Mouse (Mus musculus) left cerebral cortex, postnatal 36 days (tissue): ENCODE results near the gene Gm13271. TPM values are rescaled to one million over a fixed set of nuclear protein-coding genes. Genes with fewer than 3 reads are reported as not detected.
"Not testable (repeated sequence)": the region's sequence is repeated elsewhere in the genome, so short reads cannot be mapped to it uniquely, and the experiment has no call there.

ENCODE experiments used
- DNase-seq, 2 experiments: peaks; one replicate each; pipeline ENCODE4 v3.0.0; 2021 to 2022; ENCODE audit warnings: low spot score in 2 of 2, mixed read lengths in 1 of 2
- intact Hi-C: fragments of 180-260 bp; cut with DNase I; formaldehyde crosslinking; loops from one replicate; pipeline ENCODE4 v1.15.1; 2025
- total RNA-seq, 2 experiments: library from RNA; stranded (reverse); gene quantifications; 2 replicates each; pipeline ENCODE4 v1.2.3; 2021

Gm13271 gene
- total RNA-seq, 2 experiments from 2014 or later = not detected

- DNase-seq, intact Hi-C loops: not testable (repeated sequence)
Measured at GRCm38 (mm10) chr4:88758751-88759150, 4.1 kb downstream of the Gm13271 start.

GRCm38 (mm10) chr4:88759610-88760268 lies 5.1 kb downstream of the Gm13271 start, which contains the start of gene Gm13283:
Gene Gm13283, plus strand, starts transcription at chr4:88760119.
- DNase-seq = peak in 1 of 2 experiments; percentile 21
- intact Hi-C loops = not testable (repeated sequence)

- intact Hi-C loops = not testable (repeated sequence)
- peak; percentile 50 to 52 for DNase-seq
Measured at GRCm38 (mm10) chr4:88760431-88760830, 5.8 kb downstream of the Gm13271 start.

- intact Hi-C loops = not testable (repeated sequence)
- peak; percentile 62 to 68 for DNase-seq
Measured at GRCm38 (mm10) chr4:88761776-88762175, 7.1 kb downstream of the Gm13271 start.

- intact Hi-C loops, DNase-seq: not testable (repeated sequence)
Measured at GRCm38 (mm10) chr4:88762341-88762740, 7.7 kb downstream of the Gm13271 start.

- DNase-seq, intact Hi-C loops: not testable (repeated sequence)
Measured at GRCm38 (mm10) chr4:88763384-88764018, 8.8 kb downstream of the Gm13271 start.

GRCm38 (mm10) chr4:88773534-88773933 lies 18.9 kb downstream of the Gm13271 start, which contains the start of gene Gm13290:
Gene Gm13290, plus strand, starts transcription at chr4:88773834.
- intact Hi-C loops, DNase-seq: not testable (repeated sequence)

GRCm38 (mm10) chr4:88776622-88777021 lies 22.0 kb downstream of the Gm13271 start, which contains the start of gene Gm13289:
Gene Gm13289, plus strand, starts transcription at chr4:88776922.
- DNase-seq, intact Hi-C loops: not testable (repeated sequence)

GRCm38 (mm10) chr4:88779550-88779949 lies 24.9 kb downstream of the Gm13271 start, which contains the start of gene Gm13272:
Gene Gm13272, plus strand, starts transcription at chr4:88779850.
- DNase-seq, intact Hi-C loops: not testable (repeated sequence)

- intact Hi-C loops, DNase-seq: not testable (repeated sequence)
Measured at GRCm38 (mm10) chr4:88780320-88780719, 25.7 kb downstream of the Gm13271 start.

- DNase-seq, intact Hi-C loops: not testable (repeated sequence)
Measured at GRCm38 (mm10) chr4:88781831-88782230, 27.2 kb downstream of the Gm13271 start, which contains the start of gene Ifnz. Gene Ifnz, plus strand, starts transcription at chr4:88782131.

- DNase-seq, intact Hi-C loops: not testable (repeated sequence)
Measured at GRCm38 (mm10) chr4:88782335-88782734, 27.7 kb downstream of the Gm13271 start.

GRCm38 (mm10) chr4:88785409-88785808 lies 30.7 kb downstream of the Gm13271 start, which contains the start of gene Gm13276:
Gene Gm13276, plus strand, starts transcription at chr4:88785709.
- intact Hi-C loops, DNase-seq: not testable (repeated sequence)

GRCm38 (mm10) chr4:88788402-88788801 lies 33.7 kb downstream of the Gm13271 start, which contains the start of gene Gm13277:
Gene Gm13277, plus strand, starts transcription at chr4:88788632.
- intact Hi-C loops = not testable (repeated sequence)
- peak; percentile 40 to 53 for DNase-seq

GRCm38 (mm10) chr4:88791250-88791649 lies 36.6 kb downstream of the Gm13271 start, which contains the start of gene Gm13278:
Gene Gm13278, plus strand, starts transcription at chr4:88791550.
- intact Hi-C loops, DNase-seq: not testable (repeated sequence)

GRCm38 (mm10) chr4:88793936-88794675 lies 39.4 kb downstream of the Gm13271 start, which contains the start of gene Gm13275:
Gene Gm13275, plus strand, starts transcription at chr4:88794487.
- peak; percentile 57 to 59 for DNase-seq
- intact Hi-C loops = not testable (repeated sequence)

GRCm38 (mm10) chr4:88797097-88797496 lies 42.4 kb downstream of the Gm13271 start, which contains the start of gene Gm13279:
Gene Gm13279, plus strand, starts transcription at chr4:88797397.
- intact Hi-C loops, DNase-seq: not testable (repeated sequence)

GRCm38 (mm10) chr4:88799365-88799764 lies 44.7 kb downstream of the Gm13271 start, which contains the start of gene Gm13285:
Gene Gm13285, plus strand, starts transcription at chr4:88799665.
- DNase-seq, intact Hi-C loops: not testable (repeated sequence)

- intact Hi-C loops, DNase-seq: not testable (repeated sequence)
Measured at GRCm38 (mm10) chr4:88802954-88803353, 48.3 kb downstream of the Gm13271 start, which contains the start of gene Gm13287. Gene Gm13287, plus strand, starts transcription at chr4:88803254.
